In genomic region chr13:41134901-41135300, GRCm38 (mm10) we compare ENCODE assay signal across 9 mouse cellular contexts. TPM values are rescaled to one million over a fixed set of nuclear protein-coding genes. Genes with fewer than 3 reads are reported as not detected.
DNase-seq lines count a peak whose midpoint lies in the region; ATAC-seq and TF ChIP-seq lines count a peak whose summit lies in the region.
"Had no signal": no experiment of that assay in that cellular context is flagged by ENCODE, and none has a peak within 500 bp of the region (broad histone marks: within the 10 kb centered on the region; RNA-seq: fewer than 3 reads in every experiment).

No protein-coding gene starts in this region.

- H3K9me3 ChIP-seq in heart, embryonic 12.5 days (replicated peaks): no peaks in the 10 kb centered on the region
- no peaks in the 10 kb centered on the region for H3K9me3 ChIP-seq in G1E (replicated peaks)

- H3K36me3 ChIP-seq in heart, embryonic 12.5 days: no peaks in the 10 kb centered on the region
- H3K36me3 ChIP-seq in G1E (replicated peaks): no peaks in the 10 kb centered on the region

- H3K4me3 ChIP-seq in heart, embryonic 12.5 days: no peak overlapping the region
- no peak overlapping the region for H3K4me3 ChIP-seq in G1E (ENCODE audit: low read depth, low read length)

- WGBS in heart, embryonic 12.5 days: 8% methylated on average over 6 of the region's 6 CpGs

- no peak overlapping the region for H3K9ac ChIP-seq in heart, embryonic 12.5 days

- H3K4me1 ChIP-seq in heart, embryonic 12.5 days (replicated peaks): no peaks in the 10 kb centered on the region
- H3K4me1 ChIP-seq in G1E (ENCODE audit: insufficient read depth, low read depth, low read length): no peaks in the 10 kb centered on the region

- DNase-seq in heart, adult 11 months: peak; percentile 75
- DNase-seq in G1E (ENCODE audit: low spot score): peak; percentile 23
- DNase-seq in cerebellum, adult 11 months: peak; percentile 16
- peak; percentile 68 for DNase-seq in gastrocnemius, postnatal 10 days
- peak; percentile 27 to 62 for DNase-seq in layer of hippocampus, postnatal 14 days (ENCODE audit: low spot score in 2 of 2)
- peak; percentile 23 for DNase-seq in telencephalon, adult 2 months (ENCODE audit: low read depth, low spot score)

- no peaks in the 10 kb centered on the region for H3K27me3 ChIP-seq in heart, embryonic 12.5 days (replicated peaks)
- 0 out of 2 replicates have a peak, but pooled peaks cover 5% of the 10 kb centered on the region for H3K27me3 ChIP-seq in G1E (ENCODE audit: insufficient read depth, low read length)

- TF ChIP-seq CTCF in G1E (IDR thresholded peaks at IDR 0.05; ENCODE audit: low read depth, low read length): peak; percentile 29; the same call in 1 of the 2 replicates

- no peak overlapping the region for H3K27ac ChIP-seq in heart, embryonic 12.5 days (ENCODE audit: poor library complexity, severe bottlenecking)

- no peak overlapping the region for H3K4me2 ChIP-seq in heart, embryonic 12.5 days

- no peak for ATAC-seq in heart, embryonic 12.5 days (ENCODE audit: insufficient number of reproducible peaks, low FRiP score)
- ATAC-seq in G1E (ENCODE audit: extremely low read depth, insufficient number of reproducible peaks, low FRiP score, poor library complexity, severe bottlenecking): no peak
- ATAC-seq in megakaryocyte-erythroid progenitor cell, adult 5-6 weeks (replicated peaks; ENCODE audit: low FRiP score, low TSS enrichment, poor library complexity, severe bottlenecking): peak; percentile 71; the same call in 1 of the 2 replicates

RNA-seq across cellular contexts. Expression of gene Sycp2l, which starts 20.8 kb away (rescaled TPM):
- 0.09 TPM in 1 of 2 replicates, not detected in the other for polyA plus RNA-seq in heart, embryonic 12.5 days (2016; fragmentation: Nextera tagmentation; extraction: Ambion mirVana)
- total RNA-seq in G1E (2014; fragmentation: Nextera tagmentation): not detected in 2 replicates
- total RNA-seq in G1E (2017): not detected in 2 replicates
- polyA plus RNA-seq in G1E (2012): not detected in 2 replicates
- not detected for total RNA-seq in gastrocnemius, postnatal 10 days (2021)
- total RNA-seq in layer of hippocampus, postnatal 14 days (2021): under 1 TPM in 1 of 2 experiments, not detected in 1; 0.21 TPM
- total RNA-seq in megakaryocyte-erythroid progenitor cell, adult 5-6 weeks (2014; fragmentation: Nextera tagmentation): not detected in 2 replicates
- not detected in 2 replicates for total RNA-seq in megakaryocyte-erythroid progenitor cell, adult 5-6 weeks (2017)
- polyA plus RNA-seq: liver, embryonic 16.5 days had no signal

RNA-seq across cellular contexts. Expression of gene Gcm2, which starts 24.1 kb away (rescaled TPM):
- not detected in 2 replicates for polyA plus RNA-seq in heart, embryonic 12.5 days (2016; fragmentation: Nextera tagmentation; extraction: Ambion mirVana)
- total RNA-seq in G1E (2014; fragmentation: Nextera tagmentation): not detected in 2 replicates
- total RNA-seq in G1E (2017): not detected in 2 replicates
- polyA plus RNA-seq in G1E (2012): not detected in 2 replicates
- total RNA-seq in gastrocnemius, postnatal 10 days (2021): not detected
- not detected for total RNA-seq in layer of hippocampus, postnatal 14 days (2021)
- not detected in 2 replicates for total RNA-seq in megakaryocyte-erythroid progenitor cell, adult 5-6 weeks (2014; fragmentation: Nextera tagmentation)
- total RNA-seq in megakaryocyte-erythroid progenitor cell, adult 5-6 weeks (2017): not detected in 2 replicates
- polyA plus RNA-seq: liver, embryonic 16.5 days had no signal

RNA-seq across cellular contexts. Expression of gene Mak, which starts 55.4 kb away (rescaled TPM):
- polyA plus RNA-seq in heart, embryonic 12.5 days (2016; fragmentation: Nextera tagmentation; extraction: Ambion mirVana): 0.24 and 0.38 TPM in 2 replicates
- total RNA-seq in G1E (2014; fragmentation: Nextera tagmentation): not detected in 2 replicates
- 0.05 and 0.06 TPM in 2 replicates for total RNA-seq in G1E (2017)
- not detected in 2 replicates for polyA plus RNA-seq in G1E (2012)
- not detected for total RNA-seq in gastrocnemius, postnatal 10 days (2021)
- total RNA-seq in layer of hippocampus, postnatal 14 days (2021): under 1 TPM; 0.76 to 0.90 TPM
- not detected in 2 replicates for total RNA-seq in megakaryocyte-erythroid progenitor cell, adult 5-6 weeks (2014; fragmentation: Nextera tagmentation)
- total RNA-seq in megakaryocyte-erythroid progenitor cell, adult 5-6 weeks (2017): not detected in 2 replicates

Comparison
In these comparisons a context has a peak if more than half of its experiments do, and no peak if none do; other contexts are left out.
1. DNase-seq: peak in every context shown above with its lines; median percentile 75 in heart, adult 11 months; 68 in gastrocnemius, postnatal 10 days; 44 in layer of hippocampus, postnatal 14 days; 23 in G1E; 23 in telencephalon, adult 2 months; 16 in cerebellum, adult 11 months.